Mouse (Mus musculus): ENCODE results near the gene Socs4.
"Not testable (repeated sequence)": the region's sequence is repeated elsewhere in the genome, so short reads cannot be mapped to it uniquely, and the experiment has no call there.

The Socs4 gene

GRCm38 (mm10) chr14:47291772-47292171 lies 15.0 kb downstream of the Socs4 start:
- no peak for DNase-seq

GRCm38 (mm10) chr14:47294136-47294535 lies 17.4 kb downstream of the Socs4 start:
- DNase-seq = no peak

GRCm38 (mm10) chr14:47296232-47296631 lies 19.5 kb downstream of the Socs4 start:
- no peak for DNase-seq

- peak; percentile 92 for DNase-seq
Measured at GRCm38 (mm10) chr14:47297785-47298407, 21.2 kb downstream of the Socs4 start, which contains the start of gene Mapk1ip1l. Gene Mapk1ip1l (plus strand): TSS chr14:47298266.

GRCm38 (mm10) chr14:47298408-47298792 lies 21.7 kb downstream of the Socs4 start:
- no peak for DNase-seq

- DNase-seq = peak; percentile 34
Measured at GRCm38 (mm10) chr14:47298819-47299261, 22.1 kb downstream of the Socs4 start.

GRCm38 (mm10) chr14:47302885-47303680 lies 26.4 kb downstream of the Socs4 start:
- no peak for DNase-seq

GRCm38 (mm10) chr14:47304814-47305405 lies 28.2 kb downstream of the Socs4 start:
- no peak for DNase-seq

- DNase-seq = no peak
Measured at GRCm38 (mm10) chr14:47305933-47306332, 29.2 kb downstream of the Socs4 start.

GRCm38 (mm10) chr14:47307669-47308068 lies 30.9 kb downstream of the Socs4 start:
- DNase-seq = no peak

GRCm38 (mm10) chr14:47309061-47309460 lies 32.3 kb downstream of the Socs4 start:
- DNase-seq = no peak

- no peak for DNase-seq
Measured at GRCm38 (mm10) chr14:47310342-47311181, 33.8 kb downstream of the Socs4 start.

- DNase-seq = no peak
Measured at GRCm38 (mm10) chr14:47319362-47319761, 42.6 kb downstream of the Socs4 start.

GRCm38 (mm10) chr14:47321581-47321980 lies 44.9 kb downstream of the Socs4 start:
- not testable (repeated sequence) for DNase-seq

- no peak for DNase-seq
Measured at GRCm38 (mm10) chr14:47325965-47326761, 49.4 kb downstream of the Socs4 start.

- no peak for DNase-seq
Measured at GRCm38 (mm10) chr14:47327347-47327746, 50.6 kb downstream of the Socs4 start.

- DNase-seq = no peak
Measured at GRCm38 (mm10) chr14:47331920-47332319, 55.2 kb downstream of the Socs4 start.

- DNase-seq = peak; percentile 70
Measured at GRCm38 (mm10) chr14:47334819-47335218, 58.1 kb downstream of the Socs4 start.

- no peak for DNase-seq
Measured at GRCm38 (mm10) chr14:47335300-47335699, 58.6 kb downstream of the Socs4 start.

- DNase-seq = no peak
Measured at GRCm38 (mm10) chr14:47340231-47340925, 63.6 kb downstream of the Socs4 start.

GRCm38 (mm10) chr14:47341811-47342291 lies 65.1 kb downstream of the Socs4 start:
- DNase-seq = no peak
